ENCODE assay signal across 8 mouse cellular contexts in genomic region chr7:35171867-35172382, GRCm38 (mm10). TPM values are rescaled to one million over a fixed set of nuclear protein-coding genes. Genes with fewer than 3 reads are reported as not detected.
DNase-seq lines count a peak whose midpoint lies in the region; ATAC-seq lines count a peak whose summit lies in the region.

No protein-coding gene starts in this region.

- peak overlapping the region; percentile 45 for H3K4me2 ChIP-seq in intestine, embryonic 15.5 days (replicated peaks)

- H3K36me3 ChIP-seq in intestine, embryonic 15.5 days = no peaks in the 10 kb centered on the region

- no peaks in the 10 kb centered on the region; the same call in 1 of the 2 replicates for H3K27me3 ChIP-seq in intestine, embryonic 15.5 days (replicated peaks)

- no peak overlapping the region for H3K4me3 ChIP-seq in intestine, embryonic 15.5 days (replicated peaks)

- no peak overlapping the region for H3K27ac ChIP-seq in intestine, embryonic 15.5 days

- DNase-seq in urinary bladder, postnatal 14 days (ENCODE audit: low spot score) = peak; percentile 88
- DNase-seq in urinary bladder, adult 2 months (ENCODE audit: low spot score) = no peak
- peak; percentile 96 for DNase-seq in embryo, embryonic 10.5 days (ENCODE audit: low spot score)
- DNase-seq in gastrocnemius, postnatal 36 days = peak; percentile 40 to 77
- peak; percentile 71 to 74 for DNase-seq in left cerebral cortex, postnatal 25 days (ENCODE audit: low spot score in 2 of 2)
- peak; percentile 94 for DNase-seq in mesoderm, embryonic 11.5 days (ENCODE audit: low read depth, low spot score)
- DNase-seq in right cerebral cortex, postnatal 4 days = peak; percentile 79

- WGBS in intestine, embryonic 15.5 days = 2% methylated on average over 16 of the region's 16 CpGs

- no peak overlapping the region for H3K9ac ChIP-seq in intestine, embryonic 15.5 days

- H3K9me3 ChIP-seq in intestine, embryonic 15.5 days = no peaks in the 10 kb centered on the region

- intact Hi-C loops in gastrocnemius, postnatal 36 days (cut with DNase I) = loop anchor here (1.0 to 10.0 kb wide), 3 partner anchors 147 to 500 kb away; partner anchors contain the start of gene Pepd
- intact Hi-C loops in left cerebral cortex, postnatal 25 days (cut with DNase I) = loop anchor here (1.0 to 10.0 kb wide), 4 partner anchors 257 to 765 kb away; partner anchors contain the start of genes Chst8 and Pepd

- ATAC-seq in intestine, embryonic 15.5 days = peak; percentile 76

- H3K4me1 ChIP-seq in intestine, embryonic 15.5 days (replicated peaks) = peaks cover 6% of the 10 kb centered on the region; the same call in 1 of the 2 replicates

RNA-seq across cellular contexts. Expression of gene Slc7a10, which starts 14.3 kb away (rescaled TPM):
- 3.7 and 7.7 TPM in 2 replicates for polyA plus RNA-seq in urinary bladder, adult 2 months (2012; rRNA removed)
- under 1 TPM; 0.51 to 0.69 TPM for total RNA-seq in gastrocnemius, postnatal 36 days (2021)
- polyA plus RNA-seq in intestine, embryonic 15.5 days (2015; fragmentation: Nextera tagmentation; extraction: Ambion mirVana) = 1.6 and 1.7 TPM in 2 replicates
- 10 to 100 TPM; 40.8 to 50.6 TPM for total RNA-seq in left cerebral cortex, postnatal 25 days (2021)

RNA-seq across cellular contexts. Expression of gene Lrp3, which starts 43.4 kb away (rescaled TPM):
- polyA plus RNA-seq in urinary bladder, adult 2 months (2012; rRNA removed) = 13.3 and 19.3 TPM in 2 replicates
- 1 to 10 TPM; 7.8 to 9.2 TPM for total RNA-seq in gastrocnemius, postnatal 36 days (2021)
- 4.0 and 5.1 TPM in 2 replicates for polyA plus RNA-seq in intestine, embryonic 15.5 days (2015; fragmentation: Nextera tagmentation; extraction: Ambion mirVana)
- 10 to 100 TPM; 79.3 to 81.5 TPM for total RNA-seq in left cerebral cortex, postnatal 25 days (2021)

RNA-seq across cellular contexts. Expression of gene Cebpa, which starts 52.8 kb away (rescaled TPM):
- 28.5 and 31.0 TPM in 2 replicates for polyA plus RNA-seq in urinary bladder, adult 2 months (2012; rRNA removed)
- 1 to 10 TPM; 4.0 to 5.8 TPM for total RNA-seq in gastrocnemius, postnatal 36 days (2021)
- polyA plus RNA-seq in intestine, embryonic 15.5 days (2015; fragmentation: Nextera tagmentation; extraction: Ambion mirVana) = 13.9 and 14.1 TPM in 2 replicates
- total RNA-seq in left cerebral cortex, postnatal 25 days (2021) = 10 to 100 TPM in 1 of 2 experiments, 1 to 10 TPM in 1; 8.7 to 10.1 TPM

Comparison
In these comparisons a context has a peak if more than half of its experiments do, and no peak if none do; other contexts are left out.
1. RNA of gene Slc7a10, which starts 14.3 kb away (total RNA-seq): 40.8 to 50.6 TPM in left cerebral cortex, postnatal 25 days; 0.51 to 0.69 TPM in gastrocnemius, postnatal 36 days; every median in the first group is over 10 times any median in the second.
2. RNA of gene Lrp3, which starts 43.4 kb away (total RNA-seq): 79.3 to 81.5 TPM in left cerebral cortex, postnatal 25 days; 7.8 to 9.2 TPM in gastrocnemius, postnatal 36 days; every median in the first group is over 4 times any median in the second.